Mouse (Mus musculus) olfactory bulb, adult 2 months (tissue): ENCODE results near the gene Sncg.

Source experiments
- CTCF ChIP-seq: fragments of 200-500 bp; IDR thresholded peaks from 2 replicates; pipeline ENCODE4 v1.5.1; 2012; ENCODE audit warnings: low read depth, mild to moderate bottlenecking, low read length, moderate library complexity; ENCODE audit not compliant: insufficient read depth
- POLR2A ChIP-seq: fragments of 200-500 bp; IDR thresholded peaks from 2 replicates; pipeline ENCODE4 v1.6.1; 2012; ENCODE audit warnings: mild to moderate bottlenecking, low read depth, low read length, moderate library complexity; ENCODE audit not compliant: insufficient read depth

GRCm38 (mm10) chr14:34326606-34327005, 48.0 kb downstream of the Sncg start:
- TF ChIP-seq CTCF (no peak), POLR2A (no peak)
